Mouse (Mus musculus): ENCODE measurements around the gene Nxn.

DNA sequence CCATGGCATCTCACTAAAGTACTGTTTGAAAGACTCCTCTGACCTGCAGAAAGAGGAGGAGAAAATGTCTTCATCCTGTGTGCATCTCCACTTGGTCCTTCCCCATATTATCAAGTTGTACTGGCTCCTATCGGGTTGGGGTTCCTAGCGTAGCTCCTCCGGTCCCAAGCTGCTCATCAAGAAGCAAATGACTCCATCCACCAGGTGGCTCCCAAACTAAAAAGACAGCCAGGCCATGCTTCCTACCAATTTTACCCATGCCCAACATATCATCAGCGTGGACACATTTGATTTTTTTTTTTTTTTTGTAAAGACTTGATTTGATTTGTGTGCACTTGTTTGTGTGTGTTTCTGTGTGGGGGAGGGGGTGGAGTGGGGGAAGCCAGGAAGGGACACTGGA is 126.5 kb downstream of the Nxn start:
- TF ChIP-seq CTCF (IDR thresholded peaks at IDR 0.05; ENCODE audit: extremely low read depth, insufficient read length, insufficient replicate concordance, low read depth, low read length) (no peak; the same call in 1 of the 2 replicates), POLR2A (IDR thresholded peaks at IDR 0.05; ENCODE audit: low read depth, low read length) (no peak)
